Mouse (Mus musculus) heart, adult 18-20 months (tissue): ENCODE data around the gene Srrt. TPM values are rescaled to one million over a fixed set of nuclear protein-coding genes. Genes with fewer than 3 reads are reported as not detected.
"Not testable (repeated sequence)": the region's sequence is repeated elsewhere in the genome, so short reads cannot be mapped to it uniquely, and the experiment has no call there.

Experiments
- DNase-seq, 2 experiments: peaks; one replicate each; pipeline ENCODE4 v3.0.0; 2021 to 2022; ENCODE audit warnings: mixed read lengths in 1 of 2
- total RNA-seq, 2 experiments: library from RNA; stranded (reverse); gene quantifications; 2 replicates each; pipeline ENCODE4 v1.2.3; 2021

Gene Srrt
- total RNA-seq, 2 experiments from 2014 or later: 44.4 to 55.6 TPM

DNA sequence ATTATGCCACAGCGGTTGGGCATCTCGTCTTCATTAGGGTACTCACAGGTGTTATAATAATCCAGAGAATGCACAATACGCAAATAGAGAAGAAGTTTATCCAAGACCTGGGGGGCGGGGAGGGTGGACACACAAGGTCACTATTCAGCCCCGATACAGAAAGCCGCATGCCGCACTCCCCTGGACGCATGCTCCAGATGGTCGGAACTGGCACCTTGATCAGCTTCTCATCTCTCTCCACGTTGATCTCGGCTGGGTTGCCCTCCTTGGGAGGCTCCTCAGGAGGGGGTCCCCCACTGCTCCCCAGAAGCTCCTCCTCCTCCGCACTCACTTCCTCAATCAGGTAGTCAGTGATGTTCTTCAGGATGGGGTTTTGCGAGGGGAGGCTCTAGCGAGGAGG, 10.3 kb downstream of the Srrt start:
- no peak for DNase-seq

DNA sequence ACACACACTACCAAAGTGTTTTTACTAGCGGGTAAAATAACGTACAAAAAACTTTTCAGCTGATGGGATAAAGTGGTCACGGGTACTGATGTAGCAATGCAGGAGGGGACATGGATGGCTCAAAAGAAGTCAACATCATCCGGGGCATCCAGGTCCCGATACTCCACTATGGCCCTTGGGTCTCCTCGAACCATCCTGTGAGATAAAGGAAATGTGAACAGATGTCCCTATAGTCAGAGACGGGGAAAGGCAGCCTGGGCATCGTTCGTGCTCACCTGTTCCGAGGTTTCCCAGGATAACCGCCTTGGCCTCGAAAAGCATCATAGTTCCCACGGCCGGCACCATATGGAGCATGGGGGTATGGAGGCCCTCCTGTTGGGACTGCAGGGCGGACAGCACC, 11.8 kb downstream of the Srrt start:
- peak in 1 of 2 experiments; percentile 3 for DNase-seq

- DNase-seq: no peak
Observed at GRCm38 (mm10) chr5:137295296-137295695, 12.2 kb downstream of the Srrt start.

DNA sequence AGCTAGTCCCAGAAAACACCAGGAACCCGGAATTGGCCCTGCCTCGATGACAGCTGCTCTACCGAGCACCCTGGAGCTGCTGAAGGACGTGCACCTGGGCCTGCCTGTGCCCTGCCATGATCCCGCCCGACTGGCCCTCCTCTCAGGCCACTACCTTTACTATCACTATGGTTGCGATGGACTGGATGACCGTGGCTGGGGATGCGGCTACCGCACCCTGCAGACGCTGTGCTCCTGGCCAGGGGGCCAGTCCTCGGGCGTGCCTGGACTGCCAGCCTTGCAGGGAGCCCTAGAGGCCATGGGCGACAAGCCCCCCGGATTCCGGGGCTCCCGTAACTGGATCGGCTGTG, 12.8 kb downstream of the Srrt start:
- DNase-seq: no peak

DNA sequence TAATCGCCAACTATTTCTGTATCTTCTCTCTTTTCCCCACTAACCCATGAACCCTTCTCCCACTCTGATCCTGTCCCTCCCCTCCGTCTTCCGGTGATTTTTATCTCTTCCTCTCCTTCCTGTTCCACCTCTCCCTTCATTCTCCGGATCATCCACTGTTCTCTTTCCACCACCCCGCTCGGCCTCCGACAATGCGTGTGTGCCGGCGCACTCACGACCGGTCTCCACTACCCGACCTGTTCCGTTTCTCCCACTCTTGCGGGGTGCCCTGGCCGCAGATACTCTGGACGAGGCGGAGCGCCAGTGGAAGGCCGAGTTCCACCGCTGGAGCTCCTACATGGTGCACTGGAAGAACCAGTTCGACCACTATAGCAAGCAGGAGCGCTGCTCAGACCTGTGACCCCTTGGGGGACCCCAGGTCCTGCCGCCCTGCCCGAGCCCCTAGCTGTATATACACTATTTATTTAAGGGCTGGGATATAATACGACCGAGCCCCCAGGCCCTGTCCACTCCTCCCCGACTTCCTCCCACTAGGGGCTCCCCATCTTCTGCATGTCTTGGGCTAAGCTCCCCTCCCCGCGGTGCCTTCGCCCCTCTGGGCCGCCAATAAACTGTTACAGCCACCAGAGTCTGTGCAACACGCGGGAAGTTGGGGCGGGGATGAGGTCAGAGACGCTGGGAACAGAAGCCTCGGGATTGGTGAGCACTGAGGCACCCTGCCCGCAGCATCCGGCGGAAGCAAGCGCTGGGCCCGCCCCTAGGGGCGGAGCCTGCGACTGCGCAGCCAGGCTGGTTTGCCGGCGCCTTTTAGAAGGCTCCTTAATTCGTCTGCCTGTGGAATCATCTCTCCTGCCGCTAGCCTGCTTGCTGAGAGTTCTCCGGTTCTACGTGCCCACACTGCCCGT, 13.4 kb downstream of the Srrt start, which contains the start of gene Ufsp1:
Ufsp1 (plus strand) TSS at position 791 of the 905 bp plus-strand sequence.
- peak; percentile 95 to 97 for DNase-seq

DNA sequence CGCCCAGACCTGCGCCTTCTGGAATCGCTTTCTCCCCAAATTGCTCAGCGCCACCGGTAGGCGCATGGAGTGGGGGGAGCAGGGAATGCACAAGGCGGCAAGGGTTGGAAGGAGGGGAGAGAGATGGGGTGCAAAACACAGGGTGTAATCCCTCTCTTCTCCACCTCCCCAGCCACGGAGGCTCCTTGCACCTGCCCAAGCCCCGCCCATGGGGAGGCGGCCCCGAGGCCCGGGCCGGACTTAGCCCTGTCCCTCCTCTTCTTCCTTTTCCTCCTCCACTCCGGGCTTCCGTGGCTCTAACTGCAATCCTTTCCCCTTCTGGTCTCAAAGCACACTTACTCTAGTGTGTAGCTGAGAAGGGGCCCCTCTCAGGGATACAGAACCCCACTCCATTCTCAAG, 14.2 kb downstream of the Srrt start:
- peak; percentile 78 to 88 for DNase-seq

DNA sequence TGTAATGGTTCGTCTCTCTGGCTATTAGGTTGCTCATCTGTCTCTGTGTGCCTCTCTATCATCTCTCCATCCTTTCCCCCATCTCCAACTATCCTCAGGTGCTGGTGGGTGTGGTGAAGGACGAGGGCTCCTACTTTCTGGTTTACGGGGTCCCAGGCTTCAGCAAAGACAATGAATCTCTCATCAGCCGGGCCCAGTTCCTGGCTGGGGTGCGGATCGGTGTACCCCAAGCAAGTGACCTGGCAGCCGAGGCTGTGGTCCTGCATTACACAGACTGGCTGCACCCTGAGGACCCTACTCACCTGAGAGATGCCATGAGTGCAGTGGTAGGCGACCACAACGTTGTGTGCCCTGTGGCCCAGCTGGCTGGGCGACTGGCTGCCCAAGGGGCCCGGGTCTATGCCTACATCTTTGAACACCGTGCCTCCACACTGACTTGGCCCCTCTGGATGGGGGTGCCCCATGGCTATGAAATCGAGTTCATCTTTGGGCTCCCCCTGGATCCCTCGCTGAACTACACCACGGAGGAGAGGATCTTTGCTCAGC, 16.0 kb downstream of the Srrt start:
- no peak for DNase-seq

DNA sequence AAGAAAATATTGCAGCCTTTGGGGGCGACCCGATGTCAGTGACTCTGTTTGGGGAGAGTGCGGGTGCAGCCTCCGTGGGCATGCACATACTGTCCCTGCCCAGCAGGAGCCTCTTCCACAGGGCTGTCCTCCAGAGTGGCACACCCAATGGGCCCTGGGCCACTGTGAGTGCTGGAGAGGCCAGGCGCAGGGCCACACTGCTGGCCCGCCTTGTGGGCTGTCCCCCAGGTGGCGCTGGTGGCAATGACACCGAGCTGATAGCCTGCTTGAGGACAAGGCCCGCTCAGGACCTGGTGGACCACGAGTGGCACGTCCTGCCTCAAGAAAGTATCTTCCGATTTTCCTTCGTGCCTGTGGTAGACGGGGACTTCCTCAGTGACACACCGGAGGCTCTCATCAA, 16.8 kb downstream of the Srrt start:
- peak; percentile 62 to 67 for DNase-seq

GRCm38 (mm10) chr5:137289591-137290365, 17.7 kb downstream of the Srrt start:
- DNase-seq: peak in 1 of 2 experiments; percentile 4

DNA sequence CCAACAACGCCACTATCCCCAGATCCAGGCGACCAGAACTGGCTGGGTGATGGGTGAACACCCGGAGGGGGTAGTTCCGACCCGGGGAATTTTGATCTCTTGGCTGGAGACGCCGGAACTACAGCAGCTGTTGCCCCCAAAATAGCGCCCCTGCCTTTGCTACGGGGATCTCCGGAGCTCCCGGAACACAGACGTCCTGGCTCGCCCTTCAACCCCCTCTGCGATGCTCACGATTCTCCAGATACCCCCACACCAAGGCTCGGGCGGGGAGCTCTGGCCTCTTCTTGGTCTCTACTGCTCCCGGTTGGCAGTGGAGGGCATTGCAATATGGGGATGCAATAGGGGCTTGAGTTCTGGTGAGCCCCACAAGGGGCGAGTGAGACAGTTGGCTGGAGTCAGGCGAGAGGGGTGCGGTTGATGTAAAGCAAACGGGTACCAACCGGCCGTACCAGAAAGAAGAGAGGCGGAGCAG, 18.4 kb downstream of the Srrt start:
- peak; percentile 43 to 45 for DNase-seq

DNA sequence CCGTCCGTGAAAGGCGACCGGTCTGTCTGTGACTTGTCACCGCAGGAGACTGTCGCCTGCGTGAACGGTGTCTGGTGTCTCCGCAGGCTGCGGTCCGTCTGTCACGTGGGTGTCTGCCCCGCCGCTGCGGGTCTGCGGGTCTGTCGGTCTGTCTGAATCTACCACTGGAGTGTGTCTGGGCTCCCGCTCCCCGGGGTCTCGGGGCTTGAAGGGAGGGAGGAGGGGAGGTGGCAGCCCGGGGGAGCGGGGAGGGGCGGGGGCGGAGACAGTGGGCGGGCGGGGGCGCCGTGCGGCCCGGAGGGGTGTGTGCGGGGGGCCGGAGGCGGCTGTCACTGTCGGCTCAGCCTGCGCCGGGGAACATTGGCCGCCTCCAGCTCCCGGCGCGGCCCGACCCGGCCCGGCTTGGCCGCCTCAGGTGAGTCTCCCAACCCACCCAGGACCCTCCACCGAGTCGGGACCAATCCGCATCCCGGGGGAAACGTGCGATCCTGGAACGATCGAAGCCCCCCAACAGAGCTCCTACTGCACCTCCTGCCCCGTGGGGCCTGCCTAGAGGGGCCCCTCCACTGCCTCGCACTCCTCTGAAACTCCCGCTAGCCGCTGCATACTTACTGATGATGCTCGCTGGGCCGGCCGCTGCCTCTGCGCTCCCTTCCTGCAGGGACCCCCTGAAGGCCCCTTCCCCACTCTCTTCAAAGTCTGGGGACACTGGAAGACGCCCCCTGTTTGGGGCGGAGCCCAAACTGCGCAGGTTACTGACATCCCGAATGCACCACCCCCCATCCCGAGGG, 19.3 kb downstream of the Srrt start:
- DNase-seq: peak in 1 of 2 experiments; percentile 50

DNA sequence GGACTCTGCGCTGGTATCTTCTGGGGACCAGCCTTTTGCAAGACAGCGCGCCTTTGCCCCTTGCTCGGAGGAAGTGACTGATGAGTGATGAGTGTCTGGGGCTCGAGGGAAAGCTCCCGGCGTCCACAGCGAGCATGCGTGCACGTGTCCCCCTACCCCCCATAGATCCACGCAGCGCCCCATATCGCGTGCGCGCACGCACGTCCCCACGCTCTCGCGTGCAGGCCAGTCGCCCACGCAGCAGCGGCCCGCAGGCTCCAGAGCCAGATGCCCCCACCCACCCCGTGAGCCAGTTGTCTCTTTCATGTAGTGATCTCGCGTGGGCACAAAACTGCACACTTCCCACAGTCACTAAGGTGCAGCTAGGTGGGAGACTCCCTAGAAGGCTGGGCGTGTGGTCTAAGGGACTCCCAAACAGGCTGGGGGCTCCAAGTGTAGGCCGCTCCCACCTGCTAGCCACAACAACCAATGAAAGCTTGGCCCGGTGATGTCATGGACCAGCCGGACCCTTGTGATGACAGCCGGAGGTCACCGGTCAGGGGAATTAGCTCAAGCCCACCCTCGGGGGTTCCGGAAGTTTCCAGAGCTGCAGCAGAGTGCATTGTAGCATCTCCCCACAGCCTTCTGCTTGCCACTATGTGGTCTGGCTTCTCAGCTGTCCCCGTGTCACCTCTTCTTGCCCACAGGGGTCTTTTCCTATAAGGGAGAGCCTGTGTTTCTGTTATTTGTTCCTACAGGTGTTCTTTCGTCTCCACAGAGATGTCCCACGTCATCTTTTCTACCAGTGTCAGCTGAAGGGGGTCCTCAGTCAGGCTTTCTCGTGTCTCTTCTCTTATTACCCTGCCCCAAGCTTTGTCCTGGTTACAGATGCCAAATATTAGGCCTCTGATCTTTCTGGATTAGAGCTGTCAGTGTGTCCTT, 20.2 kb downstream of the Srrt start, which contains the start of gene Ache:
Ache (plus strand) TSS at position 488 of the 921 bp plus-strand sequence.
- peak in 1 of 2 experiments; percentile 48 for DNase-seq

GRCm38 (mm10) chr5:137286655-137287031, 20.8 kb downstream of the Srrt start:
- peak; percentile 92 to 97 for DNase-seq

DNA sequence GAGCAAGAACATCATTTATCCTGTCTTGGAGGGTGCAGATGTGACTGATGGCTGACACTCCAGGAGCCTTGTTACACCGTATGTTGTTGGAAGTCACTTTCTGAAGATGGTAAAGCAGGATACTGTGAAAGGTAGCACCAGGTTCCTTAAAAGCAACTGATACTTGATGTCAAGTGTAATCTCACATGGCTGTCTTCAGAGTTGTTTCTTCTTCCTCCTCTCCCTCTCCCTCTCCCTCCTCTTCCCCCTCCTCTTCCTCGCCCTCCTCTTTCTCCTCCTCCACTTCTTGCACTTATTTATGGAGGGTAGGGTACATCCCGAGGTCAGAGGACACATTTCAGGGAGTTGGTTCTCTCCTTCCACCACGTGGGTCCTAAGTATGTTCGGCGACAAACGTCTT, 21.5 kb downstream of the Srrt start:
- peak in 1 of 2 experiments; percentile 4 for DNase-seq

GRCm38 (mm10) chr5:137285045-137285444, 22.4 kb downstream of the Srrt start:
- DNase-seq: peak in 1 of 2 experiments; percentile 51

DNA sequence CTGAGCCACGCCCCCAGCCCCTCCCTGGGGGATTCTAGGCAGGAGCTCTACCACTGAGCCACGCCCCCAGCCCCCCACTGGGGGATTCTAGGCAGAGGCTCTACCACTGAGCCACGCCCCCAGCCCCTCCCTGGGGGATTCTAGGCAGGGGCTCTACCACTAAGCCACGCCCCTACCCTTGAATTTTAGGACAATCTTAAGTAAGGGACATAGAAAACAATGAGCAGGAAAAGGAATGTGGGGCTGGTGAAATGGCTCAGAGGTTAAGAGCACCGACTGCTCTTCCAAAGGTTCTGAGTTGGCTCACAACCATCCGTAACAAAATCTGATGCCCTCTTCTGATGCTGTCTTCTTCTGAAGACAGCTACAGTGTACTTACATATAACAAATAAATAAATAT, 23.1 kb downstream of the Srrt start:
- not testable (repeated sequence) for DNase-seq

GRCm38 (mm10) chr5:137277360-137278342, 29.8 kb downstream of the Srrt start:
- DNase-seq: peak in 1 of 2 experiments; percentile 19

DNA sequence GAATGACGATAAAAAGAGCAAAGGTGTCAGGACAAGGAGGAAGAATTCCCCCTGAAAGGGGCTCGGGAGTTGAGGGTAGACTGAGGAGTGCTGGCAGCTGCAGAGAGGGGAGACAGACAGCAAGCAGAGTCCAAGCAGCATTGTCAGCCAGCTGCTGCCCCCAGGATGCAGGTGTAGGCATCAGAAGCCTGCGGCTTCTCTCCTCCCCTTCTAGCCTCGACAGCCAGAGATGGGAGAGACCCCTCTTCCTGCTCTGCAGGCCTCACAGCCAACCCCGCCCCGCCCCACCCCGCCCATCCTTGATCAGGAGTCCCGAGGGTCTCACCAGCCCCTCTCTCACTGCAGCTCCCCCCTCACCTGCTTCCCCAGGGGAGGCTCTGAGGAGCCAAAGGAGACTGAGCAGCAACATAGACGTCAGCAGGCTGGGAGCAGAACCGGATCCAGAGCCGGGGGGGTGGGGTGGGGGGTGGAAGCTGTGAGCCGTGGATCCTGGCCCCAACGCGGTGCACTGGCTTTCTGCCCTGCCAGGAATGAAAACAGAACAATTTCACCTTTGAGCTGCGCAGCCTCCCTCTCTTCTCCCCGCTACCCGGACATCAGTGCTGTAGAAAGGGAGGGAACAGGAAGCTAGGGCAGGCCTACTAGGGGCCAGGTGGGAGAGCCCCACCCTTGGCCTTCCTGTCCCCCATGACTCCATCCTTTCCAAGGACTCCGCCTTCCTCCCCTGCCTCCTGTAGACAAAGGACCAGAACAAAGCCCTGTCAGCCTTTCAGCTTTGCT, 39.2 kb downstream of the Srrt start:
- DNase-seq: peak; percentile 29 to 76
